Mouse (Mus musculus) mammary gland, adult 2 months (tissue): Measurements from ENCODE around the gene Scg2. TPM values are rescaled to one million over a fixed set of nuclear protein-coding genes. Genes with fewer than 3 reads are reported as not detected.

Source experiments
- polyA plus RNA-seq: library from polyadenylated mRNA; depleted of rRNA; stranded (reverse); fragments of >200 nt; gene quantifications from 2 replicates; pipeline ENCODE4 v1.2.3, GENCODE M21; 2012; ENCODE audit warnings: low replicate concordance; rRNA removed

Gene Scg2
- not detected in 2 replicates for polyA plus RNA-seq

GRCm38 (mm10) chr1:79439609-79440308, at the start of gene Scg2:
Scg2 (minus strand) TSS chr1:79440120.

Other genes with a start within 250 kb of the Scg2 start
- 15.6 and 51.5 TPM in 2 replicates for gene Ap1s3, start 231.9 kb upstream of the Scg2 start, polyA plus RNA-seq